Mouse (Mus musculus) heart, postnatal 0 days (tissue): ENCODE measurements around the gene Osbpl3.

Source experiments
- CTCF ChIP-seq: IDR thresholded peaks from 2 replicates; pipeline ENCODE4 v1.5.1; 2016; ENCODE audit warnings: antibody characterized with exemption, control low read depth, low read depth
- EP300 ChIP-seq: IDR thresholded peaks from 2 replicates; pipeline ENCODE4 v1.6.1; 2016; ENCODE audit warnings: antibody characterized with exemption, low read depth

DNA sequence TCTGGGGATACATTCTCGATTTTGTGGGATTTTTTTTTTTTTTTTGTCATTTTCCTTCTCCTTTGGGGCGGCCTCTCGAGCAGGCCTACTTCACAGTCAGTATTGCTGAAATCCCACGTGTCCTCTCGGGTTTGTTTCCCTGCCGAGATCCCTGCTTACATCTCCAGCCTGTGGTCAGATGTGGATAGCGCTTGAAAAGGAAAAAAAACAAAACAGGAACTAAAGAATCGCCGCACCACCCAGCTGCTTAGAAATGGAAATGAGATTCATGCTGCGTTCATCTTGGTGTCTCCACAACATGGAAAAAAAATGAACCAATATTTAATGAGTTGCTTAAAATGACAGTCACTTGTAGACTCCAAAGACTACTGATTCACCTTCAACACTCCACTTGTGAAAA, 160.9 kb downstream of the Osbpl3 start:
- TF ChIP-seq EP300 (no peak), CTCF (no peak)
